ENCODE assay signal across 8 mouse cellular contexts in genomic region chrX:7318551-7319025, GRCm38 (mm10). TPM values are rescaled to one million over a fixed set of nuclear protein-coding genes. Genes with fewer than 3 reads are reported as not detected.
DNase-seq lines count a peak whose midpoint lies in the region; ATAC-seq lines count a peak whose summit lies in the region.

No protein-coding gene starts in this region.

- H3K4me2 ChIP-seq in heart, embryonic 13.5 days, result peak overlapping the region; percentile 66
- peak overlapping the region; percentile 61 for H3K4me2 ChIP-seq in forebrain, embryonic 13.5 days
- peak overlapping the region; percentile 57 for H3K4me2 ChIP-seq in kidney, embryonic 16.5 days (replicated peaks; ENCODE audit: low read depth, low read length)

- H3K9me3 ChIP-seq in heart, embryonic 13.5 days, result no peaks in the 10 kb centered on the region
- no peaks in the 10 kb centered on the region for H3K9me3 ChIP-seq in forebrain, embryonic 13.5 days (replicated peaks)
- H3K9me3 ChIP-seq in kidney, embryonic 16.5 days (ENCODE audit: low read length), result no peaks in the 10 kb centered on the region

- peak overlapping the region; percentile 92 for H3K27ac ChIP-seq in heart, embryonic 13.5 days (replicated peaks)
- H3K27ac ChIP-seq in forebrain, embryonic 13.5 days, result peak overlapping the region; percentile 89
- peak overlapping the region; percentile 86 for H3K27ac ChIP-seq in kidney, embryonic 16.5 days (ENCODE audit: low read length)

- no peaks in the 10 kb centered on the region for H3K36me3 ChIP-seq in heart, embryonic 13.5 days
- H3K36me3 ChIP-seq in forebrain, embryonic 13.5 days (ENCODE audit: poor library complexity, severe bottlenecking), result no peaks in the 10 kb centered on the region
- no peaks in the 10 kb centered on the region for H3K36me3 ChIP-seq in kidney, embryonic 16.5 days (ENCODE audit: insufficient read depth, low read length)

- peaks cover 14% of the 10 kb centered on the region; the same call in 1 of the 2 replicates for H3K4me1 ChIP-seq in heart, embryonic 13.5 days
- H3K4me1 ChIP-seq in forebrain, embryonic 13.5 days, result no peaks in the 10 kb centered on the region
- H3K4me1 ChIP-seq in kidney, embryonic 16.5 days (ENCODE audit: insufficient read depth, low read length), result no peaks in the 10 kb centered on the region

- peak; percentile 55; the same call in 1 of the 2 replicates for ATAC-seq in heart, embryonic 13.5 days (ENCODE audit: extremely low read depth, insufficient number of reproducible peaks, low FRiP score, low TSS enrichment)
- ATAC-seq in forebrain, embryonic 13.5 days, result peak; percentile 80
- peak; percentile 78 for ATAC-seq in kidney, embryonic 16.5 days (ENCODE audit: low FRiP score, low TSS enrichment)
- peak; percentile 19; the same call in 1 of the 2 replicates for ATAC-seq in megakaryocyte progenitor cell, adult 5-6 weeks (replicated peaks; ENCODE audit: poor library complexity)

- 8% methylated on average over 37 of the region's 37 CpGs for WGBS in heart, embryonic 13.5 days
- 30% methylated on average over 36 of the region's 37 CpGs for WGBS in forebrain, embryonic 13.5 days
- 15% methylated on average over 31 of the region's 37 CpGs for WGBS in kidney, embryonic 16.5 days

- no peaks in the 10 kb centered on the region for H3K27me3 ChIP-seq in heart, embryonic 13.5 days (replicated peaks)
- H3K27me3 ChIP-seq in forebrain, embryonic 13.5 days, result no peaks in the 10 kb centered on the region
- H3K27me3 ChIP-seq in kidney, embryonic 16.5 days (ENCODE audit: insufficient read depth, low read length), result no peaks in the 10 kb centered on the region

- H3K4me3 ChIP-seq in heart, embryonic 13.5 days, result peak overlapping the region; percentile 74
- H3K4me3 ChIP-seq in forebrain, embryonic 13.5 days, result peak overlapping the region; percentile 56
- peak overlapping the region; percentile 64 for H3K4me3 ChIP-seq in kidney, embryonic 16.5 days (ENCODE audit: low read length)

- H3K9ac ChIP-seq in heart, embryonic 13.5 days, result peak overlapping the region; percentile 90
- H3K9ac ChIP-seq in forebrain, embryonic 13.5 days, result peak overlapping the region; percentile 73
- H3K9ac ChIP-seq in kidney, embryonic 16.5 days (replicated peaks; ENCODE audit: low read length), result peak overlapping the region; percentile 79

- no peak for DNase-seq in heart, adult 11 months
- peak; percentile 26 for DNase-seq in MN1 (ENCODE audit: low spot score)
- DNase-seq in cerebellum, adult 11 months, result no peak
- no peak for DNase-seq in natural killer cell, adult 2 months (ENCODE audit: low spot score in 2 of 2)

RNA-seq across cellular contexts. Expression of gene Clcn5, which starts 0.6 kb away (rescaled TPM):
- 15.5 and 16.2 TPM in 2 replicates for polyA plus RNA-seq in heart, embryonic 13.5 days (2015; fragmentation: Nextera tagmentation; extraction: Ambion mirVana)
- polyA plus RNA-seq in forebrain, embryonic 13.5 days (2015; fragmentation: Nextera tagmentation; extraction: Ambion mirVana), result 5.6 and 6.9 TPM in 2 replicates
- 15.2 and 17.0 TPM in 2 replicates for polyA plus RNA-seq in kidney, embryonic 16.5 days (2015; fragmentation: Nextera tagmentation; extraction: Ambion mirVana)
- total RNA-seq in megakaryocyte progenitor cell, adult 5-6 weeks (2015), result 4.4 and 5.4 TPM in 2 replicates
- 5.6 and 7.0 TPM in 2 replicates for total RNA-seq in megakaryocyte progenitor cell, adult 5-6 weeks (2017)

RNA-seq across cellular contexts. Expression of gene Usp27x, which starts 57.0 kb away (rescaled TPM):
- 0.44 and 0.56 TPM in 2 replicates for polyA plus RNA-seq in heart, embryonic 13.5 days (2015; fragmentation: Nextera tagmentation; extraction: Ambion mirVana)
- 1.3 and 1.6 TPM in 2 replicates for polyA plus RNA-seq in forebrain, embryonic 13.5 days (2015; fragmentation: Nextera tagmentation; extraction: Ambion mirVana)
- 0.61 and 0.62 TPM in 2 replicates for polyA plus RNA-seq in kidney, embryonic 16.5 days (2015; fragmentation: Nextera tagmentation; extraction: Ambion mirVana)
- 0.37 and 0.52 TPM in 2 replicates for total RNA-seq in megakaryocyte progenitor cell, adult 5-6 weeks (2015)
- total RNA-seq in megakaryocyte progenitor cell, adult 5-6 weeks (2017), result 0.41 and 0.46 TPM in 2 replicates

Comparison
In these comparisons a context has a peak if more than half of its experiments do, and no peak if none do; other contexts are left out.
1. ATAC-seq: peak in every context shown above with its lines; median percentile 80 in forebrain, embryonic 13.5 days; 78 in kidney, embryonic 16.5 days; 55 in heart, embryonic 13.5 days; 19 in megakaryocyte progenitor cell, adult 5-6 weeks.